Mouse (Mus musculus) heart, postnatal 36 days (tissue): Measurements from ENCODE around the gene Olfr506. TPM values are rescaled to one million over a fixed set of nuclear protein-coding genes. Genes with fewer than 3 reads are reported as not detected.
"Not testable (repeated sequence)": the region's sequence is repeated elsewhere in the genome, so short reads cannot be mapped to it uniquely, and the experiment has no call there.

Experiments
- DNase-seq, 2 experiments: peaks; one replicate each; pipeline ENCODE4 v3.0.0; 2021 to 2022
- intact Hi-C: fragments of 180-260 bp; cut with DNase I; formaldehyde crosslinking; loops from one replicate; pipeline ENCODE4 v1.15.1; 2025
- total RNA-seq, 2 experiments: library from RNA; stranded (reverse); gene quantifications; 2 replicates each; pipeline ENCODE4 v1.2.3; 2021

Olfr506 gene
- total RNA-seq = not detected

- intact Hi-C loops = no loop called here
- no peak for DNase-seq
Measured at GRCm38 (mm10) chr7:108610487-108610886, at the start of gene Olfr506. Gene Olfr506 (plus strand): TSS chr7:108610787.

DNA sequence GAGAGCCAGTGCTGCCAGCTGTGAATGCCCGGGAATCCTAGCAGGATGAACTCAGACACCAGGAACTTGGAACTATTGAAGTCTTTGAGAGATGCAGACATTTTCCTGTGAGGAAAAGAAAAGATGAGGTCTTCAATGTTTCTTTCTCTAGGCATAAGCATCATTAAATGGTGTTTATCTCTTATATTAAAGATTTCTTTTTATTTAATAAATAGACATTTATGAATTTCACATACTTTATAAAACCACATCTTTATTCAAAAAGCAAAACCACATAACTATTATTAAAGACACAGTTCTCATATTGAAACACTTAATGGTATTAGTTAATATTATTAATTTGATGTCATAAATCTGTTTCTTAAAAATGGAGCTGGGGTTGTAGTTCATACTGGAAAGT lies 44.9 kb upstream of the Olfr506 start, which contains the start of gene Olfr504:
Gene Olfr504 (minus strand): TSS at position 101 of the 400 bp plus-strand sequence.
- no peak for DNase-seq
- intact Hi-C loops = no loop called here

GRCm38 (mm10) chr7:108589797-108590196 lies 20.8 kb upstream of the Olfr506 start:
- no peak for DNase-seq
- intact Hi-C loops = no loop called here

- intact Hi-C loops, DNase-seq: not testable (repeated sequence)
Measured at GRCm38 (mm10) chr7:108601916-108602315, 8.7 kb upstream of the Olfr506 start.

DNA sequence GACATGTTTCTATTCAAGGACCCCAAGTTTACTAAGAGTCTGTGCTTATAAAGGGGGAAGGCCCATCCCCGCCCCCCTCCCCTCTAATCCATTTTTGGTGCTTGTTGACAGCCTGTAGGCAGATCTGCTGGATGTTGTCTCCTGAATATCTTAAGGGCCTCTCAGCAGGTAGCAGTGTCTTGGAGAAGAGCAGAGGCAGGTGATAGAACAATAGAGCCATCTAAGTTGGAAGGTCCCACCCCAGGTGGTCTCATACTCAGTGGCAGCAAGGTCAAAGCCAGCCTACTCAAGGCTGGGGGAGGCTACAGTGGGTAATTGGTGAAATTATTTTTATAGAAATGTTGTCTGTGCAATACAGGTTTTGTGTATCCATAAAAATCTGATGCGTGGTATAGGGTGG lies 3.5 kb downstream of the Olfr506 start:
- no peak for DNase-seq
- intact Hi-C loops = no loop called here

GRCm38 (mm10) chr7:108616781-108617180 lies 6.2 kb downstream of the Olfr506 start:
- intact Hi-C loops, DNase-seq: not testable (repeated sequence)

DNA sequence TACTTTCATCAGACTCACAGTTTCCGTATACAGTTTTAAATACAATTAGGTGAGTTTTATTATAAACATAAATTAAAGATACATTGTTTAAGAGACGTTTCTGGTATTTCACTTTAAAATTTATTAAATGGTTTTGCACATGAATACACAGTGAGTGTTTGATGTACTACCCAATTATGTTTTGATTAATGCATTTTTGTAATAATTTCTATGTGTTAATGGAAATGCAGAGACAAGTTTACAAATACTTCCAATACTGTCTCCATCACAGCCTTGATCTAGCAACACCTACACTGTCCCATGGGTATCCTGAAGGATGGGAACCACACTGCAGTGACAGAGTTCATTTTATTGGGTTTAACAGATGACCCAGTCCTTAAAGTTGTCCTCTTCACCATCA lies 10.9 kb downstream of the Olfr506 start, which contains the start of gene Olfr507:
Gene Olfr507 (plus strand): TSS at position 301 of the 400 bp plus-strand sequence.
- DNase-seq = no peak
- intact Hi-C loops = no loop called here

GRCm38 (mm10) chr7:108629694-108630093 lies 19.1 kb downstream of the Olfr506 start, which contains the start of gene Olfr508:
Gene Olfr508 (plus strand): TSS chr7:108629994.
- intact Hi-C loops = no loop called here

DNA sequence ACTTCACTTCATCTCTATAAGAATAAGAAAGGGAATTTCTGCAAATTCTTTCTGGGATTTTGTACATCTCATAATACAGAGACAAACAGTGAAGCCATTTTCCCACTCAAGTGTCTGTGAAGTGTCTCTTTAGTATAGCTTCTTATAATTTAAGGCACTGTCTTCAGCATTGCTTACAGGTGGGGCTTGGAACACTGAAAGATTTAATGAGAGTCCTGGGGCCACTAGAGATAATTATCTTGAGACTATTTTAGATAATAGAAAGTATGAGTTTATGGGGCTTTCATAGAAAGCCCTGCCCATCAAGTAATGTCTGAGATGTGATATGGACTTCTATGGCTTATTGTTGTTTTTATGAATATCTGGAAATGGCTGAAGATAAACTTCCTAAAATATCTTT lies 41.2 kb downstream of the Olfr506 start, which contains the start of gene Olfr509:
Gene Olfr509 (minus strand): TSS at position 101 of the 400 bp plus-strand sequence.
- intact Hi-C loops = no loop called here
- no peak for DNase-seq

More at GRCm38 (mm10) chr7:108629694-108630093, 19.1 kb downstream of the Olfr506 start, which contains the start of gene Olfr508:
- no peak for DNase-seq

DNA sequence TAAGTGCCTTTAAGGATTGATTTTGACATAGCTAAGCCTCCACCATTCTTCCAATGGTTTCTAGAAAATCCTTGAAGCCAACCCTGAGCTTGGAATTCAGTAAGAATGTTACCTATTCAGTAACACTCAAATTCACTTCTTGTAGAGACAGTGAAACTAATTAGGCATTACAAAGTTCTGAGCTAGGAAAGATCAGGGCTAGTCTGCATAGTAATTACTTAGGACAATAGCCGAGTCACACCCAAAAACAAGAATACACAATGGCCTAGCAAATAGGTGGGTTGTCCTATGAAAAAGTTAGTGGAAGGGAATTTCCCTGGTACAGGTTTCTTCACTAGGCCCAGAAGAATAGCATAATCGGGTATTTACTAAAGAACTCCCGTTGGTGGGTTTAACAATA lies 51.8 kb downstream of the Olfr506 start:
- intact Hi-C loops = no loop called here

More for the DNA sequence above, 51.8 kb downstream of the Olfr506 start:
- no peak for DNase-seq

Other genes starting within 250 kb of the Olfr506 start
- gene Olfr494, start 245.5 kb upstream of the Olfr506 start, total RNA-seq = not detected
- gene Olfr495, start 217.6 kb upstream of the Olfr506 start, total RNA-seq = not detected
- not detected for gene Olfr497, start 190.4 kb upstream of the Olfr506 start, total RNA-seq
- not detected for gene Olfr498, start 145.5 kb upstream of the Olfr506 start, total RNA-seq
- gene Olfr502, start 85.7 kb upstream of the Olfr506 start, total RNA-seq = not detected
- gene Olfr503, start 66.3 kb upstream of the Olfr506 start, total RNA-seq = not detected
- not detected for gene Olfr504, start 45.0 kb upstream of the Olfr506 start, total RNA-seq
- not detected for gene Olfr507, start 11.0 kb downstream of the Olfr506 start, total RNA-seq
- gene Olfr508, start 19.2 kb downstream of the Olfr506 start, total RNA-seq = not detected
- not detected for gene Olfr509, start 41.1 kb downstream of the Olfr506 start, total RNA-seq
- gene Olfr510, start 55.6 kb downstream of the Olfr506 start, total RNA-seq = not detected
- gene Olfr512, start 102.5 kb downstream of the Olfr506 start, total RNA-seq = not detected
- gene Olfr513, start 140.2 kb downstream of the Olfr506 start, total RNA-seq = not detected
- gene Olfr514, start 215.2 kb downstream of the Olfr506 start, total RNA-seq = not detected
- not detected for gene Olfr516, start 239.7 kb downstream of the Olfr506 start, total RNA-seq